Mouse (Mus musculus) brain, adult 10 weeks (tissue): Measurements from ENCODE around the gene Aoc1. TPM values are rescaled to one million over a fixed set of nuclear protein-coding genes. Genes with fewer than 3 reads are reported as not detected.

Experiments
- polyA plus RNA-seq: library from polyadenylated mRNA; stranded (reverse); fragments of 350-450 nt; fragmentation: Illumina TruSeq; extraction: RNeasy Lipid Tissue Mini Kit (QIAGEN cat#74804); gene quantifications from one replicate; pipeline ENCODE4 v1.2.3, GENCODE M21; 2015; ENCODE audit warnings: low read depth, low replicate concordance

The Aoc1 gene
- polyA plus RNA-seq: not detected

GRCm38 (mm10) chr6:48872596-48872995, at the start of gene Aoc1:
Gene Aoc1, plus strand, starts transcription at chr6:48872896.

GRCm38 (mm10) chr6:48840371-48840969, 32.2 kb upstream of the Aoc1 start, which contains the start of gene Tmem176a:
Gene Tmem176a, plus strand, starts transcription at chr6:48840919.

GRCm38 (mm10) chr6:48840973-48841625, 31.6 kb upstream of the Aoc1 start, which contains the start of gene Tmem176b:
Gene Tmem176b, minus strand, starts transcription at chr6:48841496.

GRCm38 (mm10) chr6:48929595-48929994, 56.9 kb downstream of the Aoc1 start, which contains the start of gene 1600015I10Rik:
Gene 1600015I10Rik, plus strand, starts transcription at chr6:48929895.

Other genes starting within 250 kb of the Aoc1 start
- gene AI854703, start 246.1 kb upstream of the Aoc1 start, polyA plus RNA-seq: 20.7 TPM
- gene Gimap8, start 225.7 kb upstream of the Aoc1 start, polyA plus RNA-seq: 1.4 TPM
- 1.00 TPM for gene Gimap9, start 196.8 kb upstream of the Aoc1 start, polyA plus RNA-seq
- gene Gimap4, start 188.3 kb upstream of the Aoc1 start, polyA plus RNA-seq: 0.89 TPM
- 6.6 TPM for gene Gimap6, start 164.7 kb upstream of the Aoc1 start, polyA plus RNA-seq
- gene Gm28053, start 154.3 kb upstream of the Aoc1 start, polyA plus RNA-seq: not detected
- not detected for gene Gimap7, start 154.3 kb upstream of the Aoc1 start, polyA plus RNA-seq
- gene Gimap1, start 133.8 kb upstream of the Aoc1 start, polyA plus RNA-seq: 1.9 TPM
- 0.22 TPM for gene Gimap5, start 126.7 kb upstream of the Aoc1 start, polyA plus RNA-seq
- gene Gimap3, start 102.0 kb upstream of the Aoc1 start, polyA plus RNA-seq: 0.30 TPM
- gene Tmem176a, start 32.0 kb upstream of the Aoc1 start, polyA plus RNA-seq: 36.8 TPM
- gene Tmem176b, start 31.4 kb upstream of the Aoc1 start, polyA plus RNA-seq: 55.4 TPM
- gene 1600015I10Rik, start 57.0 kb downstream of the Aoc1 start, polyA plus RNA-seq: not detected
- not detected for gene Doxl2, start 102.1 kb downstream of the Aoc1 start, polyA plus RNA-seq
- gene Svs1, start 114.0 kb downstream of the Aoc1 start, polyA plus RNA-seq: not detected
- 2.8 TPM for gene Gpnmb, start 163.7 kb downstream of the Aoc1 start, polyA plus RNA-seq
- 10.4 TPM for gene Malsu1, start 200.9 kb downstream of the Aoc1 start, polyA plus RNA-seq